Mouse (Mus musculus) spleen, adult 10 weeks (tissue): ENCODE results near the gene Tppp3. TPM values are rescaled to one million over a fixed set of nuclear protein-coding genes. Genes with fewer than 3 reads are reported as not detected.

Experiments used
- polyA plus RNA-seq: library from polyadenylated mRNA; stranded (reverse); fragments of 350-450 nt; fragmentation: Illumina TruSeq; extraction: RNeasy Lipid Tissue Mini Kit (QIAGEN cat#74804); gene quantifications from one replicate; pipeline ENCODE4 v1.2.3, GENCODE M21; 2015; ENCODE audit warnings: low replicate concordance; ENCODE audit not compliant: insufficient read depth

Gene Tppp3
- 1.5 TPM for polyA plus RNA-seq

DNA sequence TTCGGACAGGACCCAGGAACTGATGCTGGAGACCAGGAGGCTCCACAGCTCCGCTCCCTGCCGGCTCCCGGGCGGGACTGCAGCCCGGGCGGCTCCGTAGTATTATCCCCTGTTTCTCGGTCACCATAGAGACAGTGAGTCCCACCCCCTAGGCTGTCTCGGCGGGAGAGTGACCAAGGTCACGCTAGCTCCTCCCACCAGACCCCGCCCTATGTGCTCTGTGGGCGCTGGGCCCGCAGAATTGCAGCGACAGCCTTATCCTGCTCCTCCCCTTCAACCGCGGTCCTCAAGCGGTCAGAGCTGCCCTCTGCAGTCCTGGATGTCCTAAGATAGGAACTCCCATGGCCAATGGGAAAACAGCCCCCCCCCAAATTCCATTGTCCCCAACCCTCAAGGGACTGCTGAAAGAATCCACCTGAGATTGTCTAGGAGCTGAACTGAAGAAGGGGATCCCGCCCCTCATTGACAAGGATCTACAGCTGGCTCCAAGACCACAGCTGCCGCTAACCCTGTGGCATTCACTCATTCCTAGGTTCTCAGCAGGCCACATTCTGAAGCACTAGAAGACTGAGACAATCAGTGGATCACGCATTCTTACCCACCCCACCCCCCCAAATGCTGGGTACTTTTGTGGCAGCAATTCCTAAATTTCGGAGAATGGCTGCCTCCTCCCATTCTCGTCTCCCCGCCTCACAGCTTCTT, at the start of gene Tppp3:
Gene Tppp3 (minus strand): TSS at position 213 of the 702 bp plus-strand sequence.

DNA sequence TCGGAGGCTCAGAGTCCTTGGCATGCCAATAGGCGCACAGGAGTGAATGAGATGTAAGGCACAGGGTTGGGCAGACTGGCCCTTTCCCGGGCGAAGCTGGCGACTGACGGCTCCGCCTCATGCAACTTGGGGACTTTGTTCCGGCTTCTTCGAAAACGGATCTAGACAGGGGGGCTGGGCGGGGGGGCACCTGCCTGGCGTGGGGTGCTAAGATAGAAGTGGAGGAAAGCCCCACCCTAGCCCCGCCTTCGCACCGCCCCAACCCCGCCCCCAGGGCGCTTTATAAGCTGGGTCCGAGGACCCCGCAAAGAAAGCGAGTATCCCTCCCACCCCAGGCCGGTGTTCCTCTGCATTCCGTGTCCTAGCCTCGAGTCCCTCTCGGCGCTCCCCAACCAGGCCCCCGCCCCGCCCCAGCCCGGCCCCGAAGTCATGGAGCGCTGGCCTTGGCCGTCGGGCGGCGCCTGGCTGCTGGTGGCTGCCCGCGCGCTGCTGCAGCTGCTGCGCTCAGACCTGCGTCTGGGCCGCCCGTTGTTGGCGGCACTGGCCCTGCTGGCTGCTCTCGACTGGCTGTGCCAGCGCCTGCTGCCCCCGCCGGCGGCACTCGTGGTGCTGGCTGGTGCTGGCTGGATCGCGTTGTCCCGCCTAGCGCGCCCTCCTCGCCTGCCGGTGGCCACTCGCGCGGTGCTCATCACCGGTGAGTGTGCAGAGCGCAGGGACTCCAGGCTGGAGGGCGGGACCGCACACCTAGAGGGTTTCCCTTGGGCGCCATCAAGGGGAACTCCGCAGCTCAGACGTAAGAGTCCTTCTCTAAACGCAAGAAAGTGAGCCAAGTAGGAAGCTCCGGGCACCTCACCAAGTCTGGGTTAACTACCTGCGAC, 47.3 kb upstream of the Tppp3 start, which contains the start of gene Hsd11b2:
Gene Hsd11b2 (plus strand): TSS at position 320 of the 878 bp plus-strand sequence.

DNA sequence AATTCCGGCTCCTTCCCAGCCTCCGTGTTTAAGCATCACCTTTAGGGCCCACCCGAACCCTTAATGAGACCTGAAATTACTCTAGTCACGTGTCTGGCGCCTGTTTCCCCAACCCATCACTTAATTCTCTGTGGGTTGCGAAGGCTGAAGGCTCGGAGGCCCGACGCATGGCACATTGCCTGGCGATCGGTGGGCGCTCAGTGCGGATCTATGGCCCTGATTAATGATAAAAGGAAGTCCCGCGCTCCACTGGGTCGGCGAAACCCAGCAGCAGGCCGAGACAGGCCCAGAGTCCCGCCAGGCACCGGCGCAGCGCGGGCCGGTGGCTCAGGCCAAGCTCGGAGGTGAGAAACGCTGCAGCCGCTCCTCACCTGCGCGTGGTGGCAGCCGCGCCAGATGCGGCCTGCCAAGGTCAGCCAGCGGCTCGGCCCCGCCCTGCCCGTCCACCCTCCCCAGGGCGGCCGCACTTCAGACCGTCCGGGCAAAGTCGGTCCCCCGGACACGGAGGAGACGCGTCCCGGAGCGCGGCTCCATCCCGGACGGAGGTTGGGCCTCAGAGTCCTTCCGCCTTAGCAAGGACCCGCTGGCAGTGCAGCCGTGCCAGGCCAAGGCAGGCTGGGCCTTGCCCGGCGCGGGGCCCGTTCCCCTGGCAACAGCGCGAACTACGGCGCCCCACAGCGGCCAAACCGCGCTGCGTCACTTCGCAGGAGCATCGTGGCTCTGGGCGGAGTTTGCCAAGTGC, 25.3 kb upstream of the Tppp3 start, which contains the start of gene Zdhhc1:
Gene Zdhhc1 (minus strand): TSS at position 464 of the 742 bp plus-strand sequence.

Other genes with a start within 250 kb of the Tppp3 start
- 22.6 TPM for gene D230025D16Rik, start 246.4 kb downstream of the Tppp3 start, polyA plus RNA-seq
- 4.9 TPM for gene B3gnt9, start 216.4 kb downstream of the Tppp3 start, polyA plus RNA-seq
- gene Tradd, start 206.9 kb downstream of the Tppp3 start, polyA plus RNA-seq, result 12.7 TPM
- gene Fbxl8, start 206.9 kb downstream of the Tppp3 start, polyA plus RNA-seq, result 3.3 TPM
- gene Hsf4, start 201.7 kb downstream of the Tppp3 start, polyA plus RNA-seq, result 0.29 TPM
- gene Nol3, start 195.4 kb downstream of the Tppp3 start, polyA plus RNA-seq, result 0.59 TPM
- 4.4 TPM for gene 4931428F04Rik, start 181.7 kb downstream of the Tppp3 start, polyA plus RNA-seq
- 7.8 TPM for gene Exoc3l, start 175.4 kb downstream of the Tppp3 start, polyA plus RNA-seq
- 61.9 TPM for gene E2f4, start 173.9 kb downstream of the Tppp3 start, polyA plus RNA-seq
- 2.7 TPM for gene Elmo3, start 165.9 kb downstream of the Tppp3 start, polyA plus RNA-seq
- gene Lrrc29, start 145.2 kb downstream of the Tppp3 start, polyA plus RNA-seq, result 0.98 TPM
- 42.6 TPM for gene Tmem208, start 145.2 kb downstream of the Tppp3 start, polyA plus RNA-seq
- 19.5 TPM for gene Fhod1, start 123.6 kb downstream of the Tppp3 start, polyA plus RNA-seq
- gene Slc9a5, start 122.7 kb downstream of the Tppp3 start, polyA plus RNA-seq, result 1.6 TPM
- 0.21 TPM for gene Plekhg4, start 98.3 kb downstream of the Tppp3 start, polyA plus RNA-seq
- gene Kctd19, start 58.0 kb downstream of the Tppp3 start, polyA plus RNA-seq, result 0.73 TPM
- not detected for gene Lrrc36, start 58.0 kb downstream of the Tppp3 start, polyA plus RNA-seq
- gene Zdhhc1, start 25.4 kb upstream of the Tppp3 start, polyA plus RNA-seq, result 5.3 TPM
- gene Hsd11b2, start 47.2 kb upstream of the Tppp3 start, polyA plus RNA-seq, result not detected
- 76.0 TPM for gene Atp6v0d1, start 94.5 kb upstream of the Tppp3 start, polyA plus RNA-seq
- 11.9 TPM for gene Ripor1, start 133.7 kb upstream of the Tppp3 start, polyA plus RNA-seq
- 156 TPM for gene Ctcf, start 165.0 kb upstream of the Tppp3 start, polyA plus RNA-seq
- not detected for gene Agrp, start 165.9 kb upstream of the Tppp3 start, polyA plus RNA-seq
- gene Carmil2, start 214.7 kb upstream of the Tppp3 start, polyA plus RNA-seq, result 27.3 TPM
- 26.9 TPM for gene Acd, start 229.6 kb upstream of the Tppp3 start, polyA plus RNA-seq
- 2.4 TPM for gene Pard6a, start 229.6 kb upstream of the Tppp3 start, polyA plus RNA-seq
- gene 4933405L10Rik, start 236.1 kb upstream of the Tppp3 start, polyA plus RNA-seq, result not detected
- gene Enkd1, start 236.7 kb upstream of the Tppp3 start, polyA plus RNA-seq, result 1.4 TPM